Mouse (Mus musculus): Measurements from ENCODE around the gene Glrp1.

Gene Glrp1

GRCm38 (mm10) chr1:88462484-88462883 is 47.4 kb downstream of the Glrp1 start:
- no peak for DNase-seq (ENCODE audit: low read depth)

- no peak for DNase-seq (ENCODE audit: low read depth)
Measured at GRCm38 (mm10) chr1:88461096-88461495, 48.8 kb downstream of the Glrp1 start.

GRCm38 (mm10) chr1:88459655-88460054 is 50.2 kb downstream of the Glrp1 start:
- DNase-seq (ENCODE audit: low read depth) = no peak

- no peak for DNase-seq (ENCODE audit: low read depth)
Measured at GRCm38 (mm10) chr1:88459196-88459595, 50.7 kb downstream of the Glrp1 start.

GRCm38 (mm10) chr1:88456451-88457072 is 53.3 kb downstream of the Glrp1 start:
- peak; percentile 62 for DNase-seq (ENCODE audit: low read depth)

- no peak for DNase-seq (ENCODE audit: low read depth)
Measured at GRCm38 (mm10) chr1:88455761-88456160, 54.1 kb downstream of the Glrp1 start.

GRCm38 (mm10) chr1:88454703-88455102 is 55.2 kb downstream of the Glrp1 start:
- DNase-seq (ENCODE audit: low read depth) = no peak

- no peak for DNase-seq (ENCODE audit: low read depth)
Measured at GRCm38 (mm10) chr1:88452198-88452597, 57.7 kb downstream of the Glrp1 start.

- no peak for DNase-seq (ENCODE audit: low read depth)
Measured at GRCm38 (mm10) chr1:88450668-88451067, 59.2 kb downstream of the Glrp1 start.

All from 416B (cell line).